Mouse (Mus musculus): Measurements from ENCODE around the gene Arhgef38.

DNA sequence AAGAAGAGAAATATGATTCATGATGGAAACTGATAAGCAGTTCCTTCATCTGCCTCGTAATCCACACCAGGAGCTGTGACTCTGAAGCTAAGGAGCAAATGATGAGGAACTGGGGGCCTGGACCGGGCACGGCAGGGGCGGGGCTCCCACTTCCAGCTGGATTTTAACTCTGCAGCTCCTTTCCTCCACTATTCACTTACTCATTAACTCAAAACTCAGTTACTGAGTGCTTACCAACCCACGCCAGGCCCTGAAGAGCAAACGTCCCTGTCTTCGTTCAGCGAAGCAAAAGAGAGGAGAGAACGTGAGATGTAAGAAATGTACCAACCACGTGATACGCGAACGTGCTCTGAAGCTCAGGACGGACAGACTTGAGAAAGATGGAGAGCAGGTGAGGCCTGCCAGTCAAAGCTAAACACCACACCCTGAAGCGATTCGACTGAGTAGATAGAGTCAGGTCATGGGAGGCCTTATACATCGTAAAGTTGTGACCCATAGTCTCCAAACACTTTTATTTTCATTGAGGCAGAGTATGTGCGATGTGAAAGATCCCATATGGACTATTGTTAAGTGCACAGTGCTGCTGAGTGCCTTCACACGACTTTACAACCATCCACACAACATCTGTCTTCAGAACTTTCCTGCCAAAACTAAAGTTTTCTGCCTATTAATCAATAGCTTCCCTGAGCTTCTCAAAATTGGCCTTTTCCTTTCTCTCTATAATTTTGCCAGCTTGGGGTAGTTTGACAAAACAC lies 7.3 kb downstream of the Arhgef38 start:
- TF ChIP-seq CTCF (IDR thresholded peaks at IDR 0.05; ENCODE audit: low read depth) (no peak), EP300 (IDR thresholded peaks at IDR 0.05; ENCODE audit: low read depth) (no peak)

Data from heart, postnatal 0 days (tissue).